ENCODE assay signal across 13 mouse cellular contexts in the genomic region with DNA sequence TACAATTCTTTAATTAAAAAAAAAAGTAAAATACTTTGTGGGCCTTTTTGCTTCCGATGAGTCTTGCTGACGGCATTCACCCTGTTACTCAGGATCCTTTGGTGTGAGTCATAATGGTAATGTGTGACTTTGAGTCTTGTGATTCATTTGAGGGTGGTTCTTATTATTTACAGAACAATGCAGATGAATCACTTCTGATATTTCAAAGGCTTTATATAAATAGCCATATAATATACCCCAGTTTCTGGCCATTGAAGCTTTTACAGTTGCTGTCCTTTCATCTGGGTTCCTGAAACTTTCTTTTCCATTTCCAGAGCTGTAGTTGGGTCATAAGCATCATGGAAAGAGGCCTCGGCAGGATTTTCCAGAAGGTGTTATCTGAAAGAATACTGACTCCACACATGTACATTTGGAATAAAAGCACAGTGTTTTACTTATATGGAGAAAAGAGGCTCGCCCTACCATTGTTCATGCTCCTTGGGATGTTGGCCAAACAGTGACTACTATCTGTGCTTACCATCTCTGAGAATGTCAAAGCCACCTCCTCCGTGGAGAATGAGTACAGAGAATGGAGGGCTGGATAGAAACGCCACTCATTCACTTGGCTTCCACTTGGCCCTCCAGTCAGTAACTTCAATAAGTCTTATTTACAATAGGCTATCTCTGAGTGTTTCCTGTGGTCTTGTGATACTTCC.
DNase-seq lines count a peak whose midpoint lies in the region.
"Had no signal": no experiment of that assay in that cellular context is flagged by ENCODE, and none has a peak within 500 bp of the region (broad histone marks: within the 10 kb centered on the region; RNA-seq: fewer than 3 reads in every experiment).

No protein-coding gene starts in this region.

- DNase-seq in frontal cortex, adult 2 months (ENCODE audit: extremely low spot score in 1 of 2, low spot score in 1 of 2): peak; percentile 10 to 32
- DNase-seq in frontal cortex, postnatal 10 days (ENCODE audit: low spot score in 2 of 2): no peak
- peak; percentile 8 for DNase-seq in right cerebral cortex, postnatal 25 days
- no peak for DNase-seq in right cerebral cortex, postnatal 4 days
- peak; percentile 76 for DNase-seq in brain, adult 2 months (ENCODE audit: low read depth, low spot score)
- DNase-seq in urinary bladder, adult 18-20 months (ENCODE audit: low spot score in 2 of 2): no peak
- no peak for DNase-seq in gastrocnemius, adult 8-10 months (ENCODE audit: low spot score in 2 of 2)
- DNase-seq: cerebellum, adult 8-10 months; heart, postnatal 4 days; kidney, adult 8-10 months; kidney, postnatal 10 days; liver, embryonic 13.5 days; lung, embryonic 14.5 days had no signal

Comparison
In these comparisons a context has a peak if more than half of its experiments do, and no peak if none do; other contexts are left out.
1. DNase-seq: peak in frontal cortex, adult 2 months (2 of 2), right cerebral cortex, postnatal 25 days (single experiment) and brain, adult 2 months (single experiment); none in frontal cortex, postnatal 10 days (0 of 2), right cerebral cortex, postnatal 4 days (single experiment), urinary bladder, adult 18-20 months (0 of 2) and gastrocnemius, adult 8-10 months (0 of 2).